Mouse (Mus musculus) ZHBTc4 (cell line): ENCODE measurements around the gene Thrb.

Experiments used
- DNase-seq: peaks from one replicate; pipeline ENCODE4 v3.0.0-alpha.2; 2011; ENCODE audit warnings: low read depth, low spot score

The Thrb gene

GRCm38 (mm10) chr14:18027867-18028266 is 367.8 kb downstream of the Thrb start:
- DNase-seq: no peak

DNA sequence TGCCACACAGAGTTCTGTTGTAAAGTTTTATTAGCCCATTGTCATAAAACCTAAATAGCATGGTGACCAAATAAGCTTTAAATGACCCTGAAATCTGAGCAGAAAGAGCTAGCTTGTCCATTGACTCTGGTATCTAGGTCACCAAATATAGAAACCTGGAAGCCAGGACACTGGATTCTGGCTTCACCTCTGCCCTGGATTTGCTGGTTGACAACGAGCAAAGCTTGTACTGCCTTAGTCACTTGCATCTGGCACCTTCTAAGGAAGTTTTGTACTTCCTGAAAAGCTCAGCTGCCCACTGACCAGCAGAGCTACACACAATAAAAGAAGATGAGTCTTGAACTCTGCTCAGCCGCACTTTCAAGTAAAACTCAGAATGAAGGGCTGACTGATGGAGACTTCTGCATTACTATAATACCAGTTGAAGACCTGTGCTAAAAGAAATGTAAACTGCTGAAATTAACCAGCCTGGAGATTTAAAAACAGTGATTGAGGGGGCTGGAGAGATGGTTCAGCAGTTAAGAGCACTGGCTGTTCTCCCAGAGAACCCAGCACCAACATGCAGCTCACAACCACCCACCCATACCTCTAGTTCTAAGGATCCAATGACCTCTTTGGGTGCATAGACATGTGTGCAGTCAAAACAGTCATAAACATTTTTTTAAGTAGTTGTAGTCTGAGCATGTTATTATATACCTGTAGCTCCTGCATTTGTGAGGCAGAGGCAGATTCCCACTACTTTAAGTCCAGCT is 369.3 kb downstream of the Thrb start:
- DNase-seq: no peak

- no peak for DNase-seq
Observed at GRCm38 (mm10) chr14:18031941-18032340, 371.9 kb downstream of the Thrb start.

GRCm38 (mm10) chr14:18036573-18036972 is 376.5 kb downstream of the Thrb start:
- no peak for DNase-seq

DNA sequence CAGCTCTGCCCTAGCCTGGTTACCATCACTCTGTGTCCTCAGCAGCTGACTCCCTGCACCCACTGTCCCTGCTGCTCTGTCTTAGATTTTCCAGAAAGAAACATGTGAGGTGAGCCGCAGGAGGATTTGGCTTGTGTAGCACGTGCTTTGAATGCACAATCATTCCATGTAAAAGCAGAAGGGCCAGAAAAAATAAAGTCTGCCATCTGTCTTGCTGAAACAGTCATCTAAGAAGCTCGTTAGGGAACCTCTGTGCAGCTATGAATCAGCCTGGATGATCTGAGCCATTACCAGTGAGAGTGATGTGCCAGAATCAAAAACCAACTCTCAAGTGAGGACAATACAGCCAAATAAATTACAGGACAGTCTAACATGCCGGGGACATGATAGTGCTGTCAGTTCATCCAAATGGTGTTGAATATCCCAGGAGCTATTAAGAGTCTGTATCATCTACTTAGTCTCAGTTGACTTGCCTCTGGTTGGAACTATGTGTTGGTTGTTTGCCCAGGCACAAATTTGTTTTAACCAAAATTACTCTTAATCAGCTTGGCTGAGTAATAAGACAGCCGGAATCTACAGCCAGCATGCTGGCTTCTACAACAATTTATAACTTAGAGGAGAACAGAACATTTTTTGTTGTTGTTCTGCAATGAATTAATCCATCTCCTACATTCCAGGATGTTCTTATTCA is 402.2 kb downstream of the Thrb start:
- DNase-seq: no peak
